Mouse (Mus musculus) lung, adult 2 months (tissue): Measurements from ENCODE around the gene Cnpy3.

Experiments used
- CTCF ChIP-seq: fragments of 200-500 bp; IDR thresholded peaks from 2 replicates; pipeline ENCODE4 v1.5.1; 2011; ENCODE audit warnings: mild to moderate bottlenecking, low read length, control low read depth; ENCODE audit not compliant: insufficient read depth
- POLR2A ChIP-seq: fragments of 200-500 bp; IDR thresholded peaks from 2 replicates; pipeline ENCODE4 v1.6.1; 2011; ENCODE audit warnings: low read depth, mild to moderate bottlenecking, control low read depth, low read length, borderline replicate concordance; ENCODE audit errors: extremely low read depth

- TF ChIP-seq CTCF (no peak), POLR2A (no peak)
Measured at GRCm38 (mm10) chr17:46801761-46802160, 49.7 kb upstream of the Cnpy3 start.
